8 mouse cellular contexts compared by ENCODE assay signal in the genomic region with DNA sequence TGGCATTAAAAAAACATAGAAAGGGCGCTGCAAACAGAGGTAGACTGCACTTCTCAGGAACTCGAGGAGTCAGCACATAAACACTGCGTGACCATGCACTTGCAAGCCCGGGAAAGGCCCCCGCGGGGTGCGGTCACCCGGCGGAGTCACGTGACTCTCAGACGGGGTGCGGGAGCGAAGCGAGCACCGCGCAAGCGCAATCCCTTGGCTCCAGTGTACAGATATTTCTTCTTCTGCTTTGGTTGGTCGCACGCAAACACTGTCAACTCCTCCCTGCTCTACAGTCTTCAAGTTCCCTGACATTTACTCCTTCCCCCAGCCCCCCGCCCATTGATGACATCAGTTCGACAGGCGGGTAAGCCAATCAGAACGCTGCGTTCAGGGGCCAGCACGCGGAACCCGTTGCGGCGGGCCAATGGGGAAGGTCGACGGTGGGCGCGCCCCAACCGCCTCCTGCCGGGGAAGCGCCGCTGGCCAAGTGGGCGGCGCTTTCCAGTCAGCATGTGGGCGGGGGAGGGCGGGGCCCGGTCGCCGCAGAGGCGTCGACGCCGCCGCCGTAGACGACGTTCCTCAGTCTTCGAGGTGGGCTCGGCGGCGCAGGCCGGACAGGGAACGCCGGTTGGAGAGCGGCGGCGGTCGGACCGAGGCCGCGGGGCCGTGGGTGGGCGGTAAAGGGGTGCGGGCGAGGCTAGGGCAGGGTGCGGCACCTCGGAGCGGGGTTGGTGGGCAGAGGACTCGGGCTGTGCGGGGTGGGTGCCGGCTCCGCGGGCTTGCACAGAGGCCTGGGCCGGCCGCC. TPM values are rescaled to one million over a fixed set of nuclear protein-coding genes. Genes with fewer than 3 reads are reported as not detected.
DNase-seq lines count a peak whose midpoint lies in the region; ATAC-seq and TF ChIP-seq lines count a peak whose summit lies in the region.

A gene (plus strand): TSS at position 537 of the 796 bp plus-strand sequence.

- peak within 1 kb of the TSS; percentile 99 for H3K9ac ChIP-seq in forebrain, embryonic 12.5 days
- peak within 1 kb of the TSS; percentile 99 for H3K9ac ChIP-seq in heart, postnatal 0 days (replicated peaks; ENCODE audit: low read depth, low read length)
- H3K9ac ChIP-seq in liver, embryonic 16.5 days (ENCODE audit: low read depth, low read length), result peak within 1 kb of the TSS; percentile 100
- H3K9ac ChIP-seq in neural tube, embryonic 13.5 days, result peak within 1 kb of the TSS; percentile 100

- H3K4me2 ChIP-seq in forebrain, embryonic 12.5 days, result peak within 1 kb of the TSS; percentile 93
- peak within 1 kb of the TSS; percentile 93 for H3K4me2 ChIP-seq in heart, postnatal 0 days (ENCODE audit: low read depth, low read length)
- H3K4me2 ChIP-seq in liver, embryonic 16.5 days (ENCODE audit: low read depth, low read length), result peak within 1 kb of the TSS; percentile 100
- H3K4me2 ChIP-seq in neural tube, embryonic 13.5 days, result peak within 1 kb of the TSS; percentile 97

- ATAC-seq in forebrain, embryonic 12.5 days (ENCODE audit: low FRiP score), result peak; percentile 97
- peak; percentile 93 for ATAC-seq in heart, postnatal 0 days (ENCODE audit: insufficient read depth, low read depth)
- ATAC-seq in liver, embryonic 16.5 days (ENCODE audit: low read depth), result peak; percentile 90
- peak; percentile 95 for ATAC-seq in neural tube, embryonic 13.5 days (ENCODE audit: low read depth)

- no peak for TF ChIP-seq CTCF in E14TG2a.4 (conservative IDR thresholded peaks at IDR 0.05; ENCODE audit: low read length)
- no peak for TF ChIP-seq CTCF in heart, postnatal 0 days (IDR thresholded peaks at IDR 0.05; ENCODE audit: low read depth)
- no peak for TF ChIP-seq CTCF in testis, adult 2 months (IDR thresholded peaks at IDR 0.05; ENCODE audit: control insufficient read depth, insufficient read depth, insufficient replicate concordance, low read depth, low read length)

- H3K27ac ChIP-seq in forebrain, embryonic 12.5 days, result peak within 1 kb of the TSS; percentile 97
- H3K27ac ChIP-seq in heart, postnatal 0 days (ENCODE audit: low read depth), result peak within 1 kb of the TSS; percentile 99
- peak within 1 kb of the TSS; percentile 100 for H3K27ac ChIP-seq in liver, embryonic 16.5 days (ENCODE audit: low read length)
- H3K27ac ChIP-seq in neural tube, embryonic 13.5 days (replicated peaks), result peak within 1 kb of the TSS; percentile 98
- H3K27ac ChIP-seq in testis, adult 2 months (ENCODE audit: control insufficient read depth, insufficient read depth, low read depth, low read length), result peak within 1 kb of the TSS; percentile 96

- peak; percentile 98 for DNase-seq in c-Kit-positive CD71-positive TER-119-positive erythroid progenitor cells, embryonic 14.5 days (ENCODE audit: low spot score)
- DNase-seq in heart, postnatal 0 days (ENCODE audit: low spot score), result peak; percentile 100
- DNase-seq in kidney, postnatal 4 days, result peak; percentile 96 to 98

- TF ChIP-seq EP300 in heart, postnatal 0 days (IDR thresholded peaks at IDR 0.05; ENCODE audit: low read depth), result peak; percentile 43; the same call in 1 of the 2 replicates

- WGBS in forebrain, embryonic 12.5 days, result under 1% methylated on average over 74 of the region's 80 CpGs
- WGBS in heart, postnatal 0 days, result under 1% methylated on average over 74 of the region's 80 CpGs
- WGBS in liver, embryonic 16.5 days (ENCODE audit: insufficient replicate concordance), result under 1% methylated on average over 76 of the region's 80 CpGs
- under 1% methylated on average over 71 of the region's 80 CpGs for WGBS in neural tube, embryonic 13.5 days

- no peaks in the 10 kb centered on the region for H3K27me3 ChIP-seq in E14TG2a.4 (ENCODE audit: insufficient read depth, low read length)
- no peaks in the 10 kb centered on the region for H3K27me3 ChIP-seq in forebrain, embryonic 12.5 days
- no peaks in the 10 kb centered on the region for H3K27me3 ChIP-seq in heart, postnatal 0 days (ENCODE audit: control insufficient read depth, insufficient read depth, low read length)
- H3K27me3 ChIP-seq in liver, embryonic 16.5 days (ENCODE audit: control insufficient read depth, insufficient read depth, low read depth, low read length), result no peaks in the 10 kb centered on the region
- H3K27me3 ChIP-seq in neural tube, embryonic 13.5 days, result no peaks in the 10 kb centered on the region
- no peaks in the 10 kb centered on the region for H3K27me3 ChIP-seq in testis, adult 2 months (ENCODE audit: control insufficient read depth, insufficient read depth, low read length)

- no peaks in the 10 kb centered on the region for H3K9me3 ChIP-seq in E14TG2a.4 (ENCODE audit: low read length)
- no peaks in the 10 kb centered on the region for H3K9me3 ChIP-seq in forebrain, embryonic 12.5 days
- H3K9me3 ChIP-seq in heart, postnatal 0 days (replicated peaks; ENCODE audit: control insufficient read depth, low read length), result no peaks in the 10 kb centered on the region
- no peaks in the 10 kb centered on the region for H3K9me3 ChIP-seq in liver, embryonic 16.5 days (replicated peaks; ENCODE audit: control insufficient read depth, low read length)
- H3K9me3 ChIP-seq in neural tube, embryonic 13.5 days, result no peaks in the 10 kb centered on the region

- H3K4me1 ChIP-seq in E14TG2a.4 (replicated peaks; ENCODE audit: low read depth, low read length), result peaks cover 66% of the 10 kb centered on the region
- H3K4me1 ChIP-seq in forebrain, embryonic 12.5 days, result peaks cover 31% of the 10 kb centered on the region
- H3K4me1 ChIP-seq in heart, postnatal 0 days (ENCODE audit: control insufficient read depth, insufficient read depth), result peaks cover 17% of the 10 kb centered on the region
- H3K4me1 ChIP-seq in liver, embryonic 16.5 days (ENCODE audit: control insufficient read depth, low read depth, low read length), result peaks cover 25% of the 10 kb centered on the region
- H3K4me1 ChIP-seq in neural tube, embryonic 13.5 days (replicated peaks), result peaks cover 40% of the 10 kb centered on the region
- peaks cover 14% of the 10 kb centered on the region for H3K4me1 ChIP-seq in testis, adult 2 months (ENCODE audit: control insufficient read depth, insufficient read depth, low read length)

- peak within 1 kb of the TSS; percentile 97 for H3K4me3 ChIP-seq in E14TG2a.4 (replicated peaks; ENCODE audit: low read length)
- peak within 1 kb of the TSS; percentile 97 for H3K4me3 ChIP-seq in forebrain, embryonic 12.5 days (replicated peaks)
- peak within 1 kb of the TSS; percentile 96 for H3K4me3 ChIP-seq in heart, postnatal 0 days (ENCODE audit: low read depth, low read length)
- H3K4me3 ChIP-seq in liver, embryonic 16.5 days (ENCODE audit: low read depth, low read length), result peak within 1 kb of the TSS; percentile 99
- H3K4me3 ChIP-seq in neural tube, embryonic 13.5 days, result peak within 1 kb of the TSS; percentile 95
- H3K4me3 ChIP-seq in testis, adult 2 months (ENCODE audit: control insufficient read depth, low read depth, low read length), result peak within 1 kb of the TSS; percentile 83

- TF ChIP-seq POLR2A in testis, adult 2 months (IDR thresholded peaks at IDR 0.05; ENCODE audit: control insufficient read depth, low read depth, low read length), result peak; percentile 98

- H3K36me3 ChIP-seq in E14TG2a.4 (ENCODE audit: insufficient read depth, low read length), result peaks cover 36% of the 10 kb centered on the region
- H3K36me3 ChIP-seq in forebrain, embryonic 12.5 days (replicated peaks), result peaks cover 11% of the 10 kb centered on the region
- peaks cover 9% of the 10 kb centered on the region for H3K36me3 ChIP-seq in heart, postnatal 0 days (replicated peaks; ENCODE audit: control insufficient read depth, insufficient read depth, low read length)
- H3K36me3 ChIP-seq in liver, embryonic 16.5 days (ENCODE audit: control insufficient read depth, insufficient read depth), result peaks cover 25% of the 10 kb centered on the region
- peaks cover 10% of the 10 kb centered on the region for H3K36me3 ChIP-seq in neural tube, embryonic 13.5 days
- H3K36me3 ChIP-seq in testis, adult 2 months (ENCODE audit: control insufficient read depth, insufficient read depth, low read length), result peaks cover 2% of the 10 kb centered on the region

RNA-seq across cellular contexts. Expression of the gene that starts here (rescaled TPM):
- 37.3 and 40.1 TPM in 2 replicates for polyA plus RNA-seq in forebrain, embryonic 12.5 days (2016; fragmentation: Nextera tagmentation; extraction: Ambion mirVana)
- total RNA-seq in heart, postnatal 0 days (2014; rRNA removed; ENCODE audit: low replicate concordance), result 39.8 and 41.9 TPM in 2 replicates
- polyA plus RNA-seq in heart, postnatal 0 days (2015; fragmentation: Nextera tagmentation; extraction: Ambion mirVana), result 15.0 and 15.7 TPM in 2 replicates
- 10.9 TPM in 2 replicates for polyA plus RNA-seq in liver, embryonic 16.5 days (2015; fragmentation: Nextera tagmentation; extraction: Ambion mirVana)
- polyA plus RNA-seq in neural tube, embryonic 13.5 days (2015; fragmentation: Nextera tagmentation; extraction: Ambion mirVana), result 34.9 and 37.3 TPM in 2 replicates
- polyA plus RNA-seq in testis, adult 2 months (2012; rRNA removed), result 34.8 and 46.6 TPM in 2 replicates

Comparison
In these comparisons a context has a peak if more than half of its experiments do, and no peak if none do; other contexts are left out.
1. Peak in every context shown above with its lines: DNase-seq, ATAC-seq, H3K4me3 ChIP-seq and H3K27ac ChIP-seq.